Mouse (Mus musculus) midbrain, embryonic 10.5 days (tissue): Measurements from ENCODE around the gene Med28. TPM values are rescaled to one million over a fixed set of nuclear protein-coding genes. Genes with fewer than 3 reads are reported as not detected.

ENCODE experiments used
- DNase-seq: peaks from one replicate; pipeline ENCODE4 v3.0.0-alpha.2; 2017; ENCODE audit warnings: low spot score
- H3K27ac ChIP-seq: fragments of 300-500 bp; sonication (generic); replicated peaks from 2 replicates; pipeline ENCODE4 v1.5.1; 2016; ENCODE audit warnings: mild to moderate bottlenecking
- H3K27me3 ChIP-seq: fragments of 300-500 bp; sonication (generic); 2 replicates; pipeline ENCODE4 v1.6.1; 2016; ENCODE audit warnings: low read depth, mild to moderate bottlenecking; ENCODE audit not compliant: poor library complexity, severe bottlenecking
- H3K36me3 ChIP-seq: fragments of 300-500 bp; sonication (generic); 2 replicates; pipeline ENCODE4 v1.6.1; 2016; ENCODE audit warnings: mild to moderate bottlenecking, moderate library complexity
- H3K4me1 ChIP-seq: fragments of 300-500 bp; sonication (generic); 2 replicates; pipeline ENCODE4 v1.6.1; 2016
- H3K4me3 ChIP-seq: fragments of 300-500 bp; sonication (generic); 2 replicates; pipeline ENCODE4 v1.5.1; 2016; ENCODE audit warnings: mild to moderate bottlenecking, moderate library complexity
- H3K9me3 ChIP-seq: fragments of 300-500 bp; sonication (generic); replicated peaks from 2 replicates; pipeline ENCODE4 v1.6.1; 2016; ENCODE audit warnings: mild to moderate bottlenecking
- WGBS: fragments of 180-500 bp; shearing (Covaris S2); methylation state at CpG from one replicate; pipeline ENCODE4 v1.1.7; 2016; 5-methylcytosine and 5-hydroxymethylcytosine counted together
- polyA plus RNA-seq: library from polyadenylated mRNA; unstranded; fragments of >200 nt; fragmentation: Nextera tagmentation; extraction: Ambion mirVana; gene quantifications from 2 replicates; pipeline ENCODE4 v1.2.1, GENCODE M21; 2016

Med28 gene
- 293 TPM in 2 replicates for polyA plus RNA-seq

- peak within 1 kb of the TSS; percentile 96 for H3K4me3 ChIP-seq
- WGBS: 2% methylated on average over 56 of the region's 56 CpGs
- no peaks in the 10 kb centered on the region for H3K27me3 ChIP-seq
- peaks cover 18% of the 10 kb centered on the region for H3K4me1 ChIP-seq
- no peaks in the 10 kb centered on the region for H3K9me3 ChIP-seq
- peak; percentile 95 for DNase-seq
- peaks cover 31% of the 10 kb centered on the region for H3K36me3 ChIP-seq
- H3K27ac ChIP-seq: peak within 1 kb of the TSS; percentile 93
Observed at GRCm38 (mm10) chr5:45519960-45520808, at the start of gene Med28. Gene Med28, plus strand, starts transcription at chr5:45520229.

GRCm38 (mm10) chr5:45472880-45473450, 47.1 kb upstream of the Med28 start:
- H3K4me1 ChIP-seq: peaks cover 4% of the 10 kb centered on the region; the same call in 1 of the 2 replicates
- 65% methylated on average over 7 of the region's 7 CpGs for WGBS
- H3K36me3 ChIP-seq: no peaks in the 10 kb centered on the region
- no peaks in the 10 kb centered on the region for H3K27me3 ChIP-seq
- no peaks in the 10 kb centered on the region for H3K9me3 ChIP-seq
- no peak overlapping the region for H3K4me3 ChIP-seq
- DNase-seq: no peak
- no peak overlapping the region for H3K27ac ChIP-seq

DNA sequence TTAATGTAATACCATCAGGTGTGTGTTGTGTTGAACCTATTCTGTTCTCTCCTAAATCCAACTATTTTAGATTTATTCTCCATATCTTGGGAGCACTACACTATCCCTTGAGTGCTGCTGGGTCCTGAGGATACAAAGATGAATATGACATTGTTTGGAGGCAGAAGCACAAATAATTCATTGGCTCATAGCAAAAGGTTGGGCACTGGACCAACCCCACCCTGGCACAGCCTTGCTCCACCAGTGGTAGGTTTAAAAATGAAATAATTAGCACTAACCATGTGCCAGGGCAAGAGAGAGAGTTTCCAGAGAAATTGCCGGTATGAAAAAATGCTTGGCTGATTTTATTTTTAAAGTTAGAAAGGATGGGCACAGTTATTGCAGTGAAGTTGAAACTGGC, 46.5 kb upstream of the Med28 start:
- H3K9me3 ChIP-seq: no peaks in the 10 kb centered on the region
- DNase-seq: no peak
- H3K36me3 ChIP-seq: no peaks in the 10 kb centered on the region
- 93% methylated on average over 1 of the region's 1 CpGs for WGBS
- no peak overlapping the region for H3K4me3 ChIP-seq
- H3K4me1 ChIP-seq: peaks cover 4% of the 10 kb centered on the region; the same call in 1 of the 2 replicates
- no peak overlapping the region for H3K27ac ChIP-seq
- no peaks in the 10 kb centered on the region for H3K27me3 ChIP-seq

DNA sequence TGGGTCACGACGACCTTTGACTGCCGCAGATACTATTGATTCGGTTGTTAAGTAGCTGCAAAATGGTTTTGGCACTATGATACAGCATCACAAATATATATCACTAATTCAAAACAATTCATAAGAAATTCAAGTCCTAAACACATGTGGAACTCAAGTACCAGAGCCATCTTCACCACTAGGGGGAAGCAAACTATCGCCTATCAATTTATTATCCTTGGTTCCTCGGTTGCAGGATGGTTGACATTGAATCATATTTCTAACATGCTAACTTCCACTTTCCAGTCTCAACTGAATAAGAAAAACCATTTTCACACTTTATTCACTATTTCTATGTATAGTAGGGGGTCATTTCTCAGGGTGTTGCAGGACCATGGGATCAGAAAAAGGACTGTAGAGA, 45.8 kb upstream of the Med28 start:
- whole genome bisulfite sequencing: 32% methylated on average over 6 of the region's 6 CpGs
- no peak overlapping the region for H3K27ac ChIP-seq
- DNase-seq: no peak
- no peaks in the 10 kb centered on the region for H3K27me3 ChIP-seq
- no peaks in the 10 kb centered on the region for H3K9me3 ChIP-seq
- peaks cover 4% of the 10 kb centered on the region; the same call in 1 of the 2 replicates for H3K4me1 ChIP-seq
- no peaks in the 10 kb centered on the region for H3K36me3 ChIP-seq
- H3K4me3 ChIP-seq: no peak overlapping the region

DNA sequence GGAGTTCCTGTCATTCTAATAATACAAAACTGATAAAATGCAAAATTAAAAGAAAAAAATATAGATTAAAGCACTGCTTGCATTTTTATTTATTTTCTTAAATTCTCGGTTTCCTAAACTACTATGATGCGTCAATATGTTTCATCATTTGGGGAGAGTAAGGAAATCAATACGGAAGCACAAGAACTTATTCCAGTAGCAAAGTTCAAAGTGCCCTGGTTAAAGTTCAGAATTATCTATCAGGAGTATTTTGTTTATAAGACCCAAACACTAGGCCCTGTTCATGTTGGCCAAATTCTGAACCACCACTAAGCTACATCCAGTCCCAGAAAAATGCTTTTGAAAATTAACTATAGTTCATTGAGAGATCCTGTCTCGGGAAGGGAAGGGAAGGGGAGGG, 45.3 kb upstream of the Med28 start:
- no peak for DNase-seq
- Histone ChIP-seq H3K4me3 (no peak overlapping the region), H3K36me3 (no peaks in the 10 kb centered on the region), H3K4me1 (peaks cover 4% of the 10 kb centered on the region; the same call in 1 of the 2 replicates), H3K27ac (no peak overlapping the region), H3K27me3 (no peaks in the 10 kb centered on the region), H3K9me3 (no peaks in the 10 kb centered on the region)
- WGBS: 75% methylated on average over 3 of the region's 4 CpGs

- H3K4me1 ChIP-seq: peaks cover 4% of the 10 kb centered on the region; the same call in 1 of the 2 replicates
- H3K4me3 ChIP-seq: no peak overlapping the region
- 90% methylated on average over 5 of the region's 5 CpGs for WGBS
- no peak overlapping the region for H3K27ac ChIP-seq
- H3K9me3 ChIP-seq: no peaks in the 10 kb centered on the region
- no peaks in the 10 kb centered on the region for H3K36me3 ChIP-seq
- H3K27me3 ChIP-seq: no peaks in the 10 kb centered on the region
- no peak for DNase-seq
Observed at GRCm38 (mm10) chr5:45475771-45476170, 44.3 kb upstream of the Med28 start.

- Histone ChIP-seq H3K27me3 (no peaks in the 10 kb centered on the region), H3K9me3 (no peaks in the 10 kb centered on the region), H3K36me3 (no peaks in the 10 kb centered on the region), H3K4me1 (peaks cover 4% of the 10 kb centered on the region; the same call in 1 of the 2 replicates), H3K4me3 (no peak overlapping the region), H3K27ac (no peak overlapping the region)
- DNase-seq: no peak
- WGBS: 65% methylated on average over 6 of the region's 6 CpGs
Observed at GRCm38 (mm10) chr5:45476288-45476687, 43.7 kb upstream of the Med28 start.

- 83% methylated on average over 7 of the region's 7 CpGs for WGBS
- no peaks in the 10 kb centered on the region for H3K9me3 ChIP-seq
- H3K4me3 ChIP-seq: no peak overlapping the region
- no peak overlapping the region for H3K27ac ChIP-seq
- no peak for DNase-seq
- no peaks in the 10 kb centered on the region for H3K36me3 ChIP-seq
- H3K27me3 ChIP-seq: no peaks in the 10 kb centered on the region
- H3K4me1 ChIP-seq: peaks cover 4% of the 10 kb centered on the region; the same call in 1 of the 2 replicates
Observed at GRCm38 (mm10) chr5:45477601-45478000, 42.4 kb upstream of the Med28 start.

DNA sequence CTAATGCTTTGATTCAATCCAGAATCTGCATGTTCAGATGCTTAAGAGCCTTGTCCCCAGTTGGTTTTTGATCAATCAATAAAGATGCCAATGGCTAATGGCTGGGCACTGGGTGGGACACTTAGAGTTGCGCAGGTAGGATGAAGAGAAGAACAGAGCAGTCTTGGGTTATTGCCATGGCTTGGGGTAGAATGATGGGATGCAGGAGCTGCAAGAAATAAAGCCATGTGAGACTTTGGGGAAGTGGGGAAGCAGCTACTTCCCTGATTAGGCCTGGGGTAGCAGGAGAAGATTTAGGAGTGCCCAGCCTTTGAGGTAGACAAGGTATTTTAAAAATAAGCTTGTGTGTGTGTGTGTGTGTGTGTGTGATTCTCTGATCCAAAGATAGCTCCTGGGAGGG, 40.0 kb upstream of the Med28 start:
- Histone ChIP-seq H3K36me3 (no peaks in the 10 kb centered on the region), H3K4me1 (peaks cover 4% of the 10 kb centered on the region; the same call in 1 of the 2 replicates), H3K4me3 (no peak overlapping the region), H3K27me3 (no peaks in the 10 kb centered on the region), H3K9me3 (no peaks in the 10 kb centered on the region), H3K27ac (no peak overlapping the region)
- DNase-seq: no peak
- WGBS: 96% methylated on average over 1 of the region's 1 CpGs

DNA sequence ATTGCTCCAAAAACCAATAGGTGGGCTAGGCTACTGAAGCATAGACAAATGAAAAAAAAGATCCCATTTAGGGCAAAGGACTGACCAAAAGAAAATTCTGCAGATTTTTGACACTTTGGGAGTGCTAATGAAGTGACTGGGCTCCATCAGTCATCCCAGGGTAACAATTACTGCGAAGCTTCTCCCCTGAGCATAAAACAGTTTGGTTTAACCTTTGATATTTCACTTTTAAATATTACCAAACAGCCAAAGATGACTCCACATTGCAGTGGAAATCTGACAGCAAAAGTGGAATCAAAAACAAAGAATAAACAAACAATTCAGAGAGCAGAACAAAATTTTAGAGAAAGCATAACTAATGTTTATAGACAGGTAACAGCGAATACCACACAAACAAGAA, 38.9 kb upstream of the Med28 start:
- Histone ChIP-seq H3K4me1 (peaks cover 4% of the 10 kb centered on the region; the same call in 1 of the 2 replicates), H3K27me3 (no peaks in the 10 kb centered on the region), H3K36me3 (no peaks in the 10 kb centered on the region), H3K9me3 (no peaks in the 10 kb centered on the region), H3K27ac (no peak overlapping the region), H3K4me3 (no peak overlapping the region)
- no peak for DNase-seq
- WGBS: 92% methylated on average over 2 of the region's 2 CpGs

GRCm38 (mm10) chr5:45482607-45483006, 37.4 kb upstream of the Med28 start:
- 84% methylated on average over 3 of the region's 3 CpGs for WGBS
- no peak for DNase-seq

GRCm38 (mm10) chr5:45483654-45484053, 36.4 kb upstream of the Med28 start:
- H3K9me3 ChIP-seq: no peaks in the 10 kb centered on the region
- no peaks in the 10 kb centered on the region for H3K36me3 ChIP-seq
- H3K4me3 ChIP-seq: no peak overlapping the region
- WGBS: 87% methylated on average over 1 of the region's 1 CpGs
- no peak overlapping the region for H3K27ac ChIP-seq
- H3K4me1 ChIP-seq: no peaks in the 10 kb centered on the region
- DNase-seq: no peak
- H3K27me3 ChIP-seq: no peaks in the 10 kb centered on the region

More at GRCm38 (mm10) chr5:45482607-45483006, 37.4 kb upstream of the Med28 start:
- Histone ChIP-seq H3K27ac (no peak overlapping the region), H3K36me3 (no peaks in the 10 kb centered on the region), H3K27me3 (no peaks in the 10 kb centered on the region), H3K4me1 (no peaks in the 10 kb centered on the region), H3K9me3 (no peaks in the 10 kb centered on the region), H3K4me3 (no peak overlapping the region)

DNA sequence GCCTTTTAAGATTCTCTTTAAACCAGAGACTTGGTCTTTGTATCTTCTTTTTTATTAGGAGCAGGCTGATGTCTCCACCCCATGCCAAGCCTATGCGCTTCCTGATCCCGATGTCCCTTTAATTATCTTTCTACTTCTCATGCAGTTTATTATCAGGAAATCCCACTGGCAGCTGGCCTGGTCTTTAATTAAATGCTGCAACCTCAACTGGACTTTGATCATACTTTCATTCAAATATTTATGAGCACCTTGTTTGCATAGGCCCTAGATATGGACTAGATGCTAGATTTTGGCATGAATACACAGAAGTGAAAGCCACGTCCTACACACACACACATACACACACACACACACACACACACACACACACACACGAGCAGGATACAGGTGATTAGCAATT, 28.3 kb upstream of the Med28 start:
- no peaks in the 10 kb centered on the region for H3K27me3 ChIP-seq
- no peak overlapping the region for H3K27ac ChIP-seq
- no peaks in the 10 kb centered on the region for H3K9me3 ChIP-seq
- WGBS: 68% methylated on average over 4 of the region's 4 CpGs
- DNase-seq: no peak
- no peak overlapping the region for H3K4me3 ChIP-seq
- H3K36me3 ChIP-seq: peaks cover 15% of the 10 kb centered on the region
- H3K4me1 ChIP-seq: peaks cover 25% of the 10 kb centered on the region
